Mouse (Mus musculus) ES-E14 (cell line): ENCODE measurements at regions not wholly inside any gene's neighbourhood (a gene's known extent, or its start where the extent isn't known, plus 50 kb on each side); places are given as distances from the start of the nearest gene placed in this dataset.

Experiments
- CHD2 ChIP-seq: IDR thresholded peaks from 2 replicates; pipeline ENCODE4 v1.6.1; 2014; ENCODE audit warnings: mild to moderate bottlenecking, low read depth, low read length, inconsistent platforms
- HCFC1 ChIP-seq: IDR thresholded peaks from 2 replicates; pipeline ENCODE4 v1.6.1; 2012; ENCODE audit warnings: low read length, inconsistent platforms, borderline replicate concordance; ENCODE audit not compliant: insufficient read depth
- ZNF384 ChIP-seq: IDR thresholded peaks from 2 replicates; pipeline ENCODE4 v1.6.1; 2012; ENCODE audit warnings: low read depth, low read length, inconsistent platforms

DNA sequence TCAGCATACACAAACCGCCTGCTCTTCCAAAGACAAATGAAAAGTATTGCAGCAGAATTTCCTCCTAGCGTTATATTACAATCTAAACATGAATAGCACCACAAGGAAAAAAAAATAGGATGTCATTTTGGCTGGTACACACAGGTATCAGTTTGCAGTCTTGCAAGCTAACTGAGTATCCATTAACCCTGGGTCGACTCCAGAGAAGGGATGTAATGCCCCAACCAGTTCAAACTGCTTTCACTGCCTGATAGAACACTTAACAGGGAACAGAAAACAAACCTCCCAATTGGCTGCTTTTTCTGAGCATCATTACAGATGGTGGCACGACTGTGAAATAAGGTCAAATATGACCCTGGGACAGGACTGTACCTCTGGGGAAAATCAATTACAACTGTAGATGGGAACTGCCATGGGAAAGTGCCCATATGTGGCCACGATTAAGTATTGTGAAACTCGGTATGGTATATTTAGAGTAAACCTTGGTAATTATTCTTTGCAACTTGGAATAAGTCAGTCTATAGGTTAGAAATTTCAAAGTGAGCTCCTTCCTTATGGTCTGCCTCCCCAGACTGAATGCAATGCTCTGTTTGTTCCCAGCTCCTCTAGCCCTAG lies 137.5 kb upstream of the Sgk1 start:
- no peak for TF ChIP-seq HCFC1
- TF ChIP-seq ZNF384, result no peak
- no peak for TF ChIP-seq CHD2
